Mouse (Mus musculus) megakaryocyte, embryonic 14.5 days (primary cell): Measurements from ENCODE around the gene Kcnk4. TPM values are rescaled to one million over a fixed set of nuclear protein-coding genes. Genes with fewer than 3 reads are reported as not detected.

Experiments
- H3K27me3 ChIP-seq: replicated peaks from 2 replicates; pipeline ENCODE3; 2012; ENCODE audit warnings: inconsistent platforms
- H3K36me3 ChIP-seq: replicated peaks from 2 replicates; pipeline ENCODE3; 2012; ENCODE audit warnings: low read length, inconsistent platforms, mixed read lengths
- H3K4me1 ChIP-seq: 2 replicates; pipeline ENCODE4 v1.6.1; 2012; ENCODE audit warnings: inconsistent platforms
- H3K4me3 ChIP-seq: replicated peaks from 2 replicates; pipeline ENCODE3; 2012; ENCODE audit warnings: moderate library complexity, mild to moderate bottlenecking, inconsistent platforms
- H3K9me3 ChIP-seq: 2 replicates; pipeline ENCODE4 v1.6.1; 2012; ENCODE audit warnings: inconsistent platforms
- FLI1 ChIP-seq: IDR thresholded peaks from 2 replicates; pipeline ENCODE4 v1.6.1; 2012; ENCODE audit warnings: low read length, inconsistent platforms, mixed read lengths
- GATA1 ChIP-seq: IDR thresholded peaks from 3 replicates; pipeline ENCODE4 v1.6.1; 2012; ENCODE audit warnings: mixed read lengths, low read length, inconsistent platforms, borderline replicate concordance
- polyA plus RNA-seq: library from polyadenylated mRNA; stranded (reverse); fragments of >175 nt; gene quantifications from 2 replicates; pipeline ENCODE4 v1.2.3, GENCODE M21; 2012; ENCODE audit warnings: low replicate concordance; ENCODE audit not compliant: insufficient read depth

Kcnk4 gene
- polyA plus RNA-seq, 1 experiment: 0.08 TPM

GRCm38 (mm10) chr19:6893731-6894451 is 40.4 kb downstream of the Kcnk4 start:
- Histone ChIP-seq H3K9me3 (peaks cover 20% of the 10 kb centered on the region), H3K4me1 (peaks cover 12% of the 10 kb centered on the region), H3K27me3 (peaks cover 3% of the 10 kb centered on the region), H3K4me3 (no peak overlapping the region), H3K36me3 (no peaks in the 10 kb centered on the region)
- no peak for TF ChIP-seq FLI1
- no peak for TF ChIP-seq GATA1

DNA sequence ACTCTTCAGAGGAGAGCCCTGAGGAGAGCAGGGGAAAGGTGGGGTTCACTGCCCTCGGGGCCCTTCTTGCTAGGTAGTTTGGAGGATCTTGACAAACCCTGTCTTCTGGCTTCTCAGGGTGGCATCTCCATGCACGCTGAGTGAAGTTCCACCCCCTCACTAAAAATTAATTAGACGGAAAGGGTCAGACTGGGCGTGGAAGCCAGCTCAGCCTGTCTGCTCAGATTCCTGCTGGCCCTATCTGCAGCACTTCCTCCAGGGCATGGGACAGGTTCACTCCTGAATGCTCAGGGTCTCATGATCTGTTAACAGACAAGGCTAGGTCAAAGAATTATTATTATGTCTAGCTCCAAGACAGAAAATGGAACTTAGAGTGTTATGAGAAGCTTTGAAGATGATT is 41.8 kb downstream of the Kcnk4 start:
- H3K9me3 ChIP-seq: peaks cover 16% of the 10 kb centered on the region
- no peak overlapping the region for H3K4me3 ChIP-seq
- TF ChIP-seq GATA1: no peak
- no peak for TF ChIP-seq FLI1
- no peaks in the 10 kb centered on the region for H3K27me3 ChIP-seq
- no peaks in the 10 kb centered on the region for H3K36me3 ChIP-seq
- peaks cover 12% of the 10 kb centered on the region for H3K4me1 ChIP-seq

- H3K4me3 ChIP-seq: no peak overlapping the region
- H3K36me3 ChIP-seq: peaks cover 3% of the 10 kb centered on the region
- H3K27me3 ChIP-seq: no peaks in the 10 kb centered on the region
- H3K9me3 ChIP-seq: peaks cover 4% of the 10 kb centered on the region; the same call in 1 of the 2 replicates
- TF ChIP-seq GATA1 (no peak), FLI1 (no peak)
- peaks cover 43% of the 10 kb centered on the region for H3K4me1 ChIP-seq
Observed at GRCm38 (mm10) chr19:6877965-6878364, 56.4 kb downstream of the Kcnk4 start.

- H3K36me3 ChIP-seq: peaks cover 3% of the 10 kb centered on the region
- H3K9me3 ChIP-seq: peaks cover 4% of the 10 kb centered on the region; the same call in 1 of the 2 replicates
- no peaks in the 10 kb centered on the region for H3K27me3 ChIP-seq
- H3K4me1 ChIP-seq: peaks cover 55% of the 10 kb centered on the region
- TF ChIP-seq FLI1: no peak
- TF ChIP-seq GATA1: no peak
- no peak overlapping the region for H3K4me3 ChIP-seq
Observed at GRCm38 (mm10) chr19:6876799-6877198, 57.5 kb downstream of the Kcnk4 start.

- H3K9me3 ChIP-seq: peaks cover 4% of the 10 kb centered on the region; the same call in 1 of the 2 replicates
- TF ChIP-seq FLI1 (no peak), GATA1 (no peak)
- H3K4me3 ChIP-seq: no peak overlapping the region
Observed at GRCm38 (mm10) chr19:6875834-6876233, 58.5 kb downstream of the Kcnk4 start.

GRCm38 (mm10) chr19:6874257-6874656 is 60.1 kb downstream of the Kcnk4 start:
- Histone ChIP-seq H3K9me3 (no peaks in the 10 kb centered on the region; the same call in 1 of the 2 replicates), H3K4me1 (peaks cover 74% of the 10 kb centered on the region), H3K27me3 (no peaks in the 10 kb centered on the region), H3K4me3 (no peak overlapping the region), H3K36me3 (no peaks in the 10 kb centered on the region)
- no peak for TF ChIP-seq FLI1
- TF ChIP-seq GATA1: no peak

More at GRCm38 (mm10) chr19:6875834-6876233, 58.5 kb downstream of the Kcnk4 start:
- Histone ChIP-seq H3K36me3 (peaks cover 3% of the 10 kb centered on the region), H3K27me3 (no peaks in the 10 kb centered on the region), H3K4me1 (peaks cover 65% of the 10 kb centered on the region)

Other genes starting within 250 kb of the Kcnk4 start
- gene Rps6ka4, start 93.9 kb downstream of the Kcnk4 start, polyA plus RNA-seq: 32.8 and 44.2 TPM in 2 replicates
- gene Ccdc88b, start 76.3 kb downstream of the Kcnk4 start, polyA plus RNA-seq: 22.9 and 55.2 TPM in 2 replicates
- gene Trmt112, start 24.8 kb downstream of the Kcnk4 start, polyA plus RNA-seq: 107 and 147 TPM in 2 replicates
- 209 and 955 TPM in 2 replicates for gene Prdx5, start 24.4 kb downstream of the Kcnk4 start, polyA plus RNA-seq
- gene Esrra, start 12.7 kb downstream of the Kcnk4 start, polyA plus RNA-seq: 56.1 and 76.3 TPM in 2 replicates
- 0.83 TPM in 1 of 2 replicates, not detected in the other for gene Catsperz, start 9.1 kb downstream of the Kcnk4 start, polyA plus RNA-seq
- gene Bad, start 7.3 kb upstream of the Kcnk4 start, polyA plus RNA-seq: 108 and 197 TPM in 2 replicates
- 112 and 118 TPM in 2 replicates for gene Gpr137, start 8.0 kb upstream of the Kcnk4 start, polyA plus RNA-seq
- 310 and 626 TPM in 2 replicates for gene Ppp1r14b, start 40.5 kb upstream of the Kcnk4 start, polyA plus RNA-seq
- gene Plcb3, start 42.0 kb upstream of the Kcnk4 start, polyA plus RNA-seq: 39.2 and 49.3 TPM in 2 replicates
- 154 and 460 TPM in 2 replicates for gene Fkbp2, start 46.0 kb upstream of the Kcnk4 start, polyA plus RNA-seq
- 68.5 and 73.8 TPM in 2 replicates for gene Vegfb, start 53.1 kb upstream of the Kcnk4 start, polyA plus RNA-seq
- 19.1 and 20.6 TPM in 2 replicates for gene Dnajc4, start 58.1 kb upstream of the Kcnk4 start, polyA plus RNA-seq
- gene Nudt22, start 61.6 kb upstream of the Kcnk4 start, polyA plus RNA-seq: 6.7 and 9.1 TPM in 2 replicates
- gene Trpt1, start 61.6 kb upstream of the Kcnk4 start, polyA plus RNA-seq: 0.57 TPM in 1 of 2 replicates, not detected in the other
- gene Fermt3, start 85.0 kb upstream of the Kcnk4 start, polyA plus RNA-seq: 5,058 and 7,219 TPM in 2 replicates
- 29.9 and 116 TPM in 2 replicates for gene Stip1, start 105.5 kb upstream of the Kcnk4 start, polyA plus RNA-seq
- 9.2 and 14.0 TPM in 2 replicates for gene Macrod1, start 122.3 kb upstream of the Kcnk4 start, polyA plus RNA-seq
- gene Flrt1, start 171.2 kb upstream of the Kcnk4 start, polyA plus RNA-seq: not detected in 2 replicates